Mouse (Mus musculus): ENCODE data around the gene Btnl10.
"Not testable (repeated sequence)": the region's sequence is repeated elsewhere in the genome, so short reads cannot be mapped to it uniquely, and the experiment has no call there.

Gene Btnl10

DNA sequence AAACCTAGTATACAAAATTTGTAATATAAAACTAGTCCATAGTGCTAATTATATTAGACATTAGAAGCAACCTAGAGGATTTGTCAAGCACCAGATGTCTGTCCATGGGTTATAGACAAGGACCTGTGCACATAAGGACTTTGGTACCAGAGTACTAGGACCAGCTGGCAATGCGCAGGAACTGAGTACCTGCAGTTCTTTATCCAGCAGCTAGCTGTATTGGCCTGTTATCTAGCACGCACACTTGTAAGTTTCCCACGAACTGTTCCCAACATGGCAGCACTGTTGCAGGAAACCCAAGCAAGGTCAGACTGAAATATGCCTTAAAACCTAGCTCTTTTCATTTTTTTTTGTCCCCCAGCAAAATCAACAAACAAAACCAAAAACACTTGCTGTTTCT, 12.5 kb downstream of the Btnl10 start:
- DNase-seq (ENCODE audit: low spot score), result no peak

DNA sequence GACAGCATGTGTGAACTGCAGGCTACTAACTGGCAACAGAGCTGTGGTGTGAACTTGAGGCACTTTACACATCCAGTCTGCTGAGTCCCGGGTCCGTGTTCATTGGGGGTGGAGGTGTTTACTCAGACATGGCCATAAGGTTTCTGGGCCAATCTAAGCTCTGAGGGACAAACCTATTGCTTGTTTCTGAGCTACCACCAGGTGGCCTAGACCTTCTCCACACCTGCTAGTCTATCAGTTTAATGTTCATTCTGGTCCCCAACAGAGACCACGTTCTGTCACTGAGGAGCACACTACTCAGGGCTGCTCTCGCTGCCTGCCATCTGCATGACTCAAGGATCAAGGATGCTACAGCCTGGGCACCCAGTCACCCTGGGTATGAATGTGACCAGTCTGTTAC, 13.9 kb downstream of the Btnl10 start:
- DNase-seq (ENCODE audit: low spot score), result no peak

DNA sequence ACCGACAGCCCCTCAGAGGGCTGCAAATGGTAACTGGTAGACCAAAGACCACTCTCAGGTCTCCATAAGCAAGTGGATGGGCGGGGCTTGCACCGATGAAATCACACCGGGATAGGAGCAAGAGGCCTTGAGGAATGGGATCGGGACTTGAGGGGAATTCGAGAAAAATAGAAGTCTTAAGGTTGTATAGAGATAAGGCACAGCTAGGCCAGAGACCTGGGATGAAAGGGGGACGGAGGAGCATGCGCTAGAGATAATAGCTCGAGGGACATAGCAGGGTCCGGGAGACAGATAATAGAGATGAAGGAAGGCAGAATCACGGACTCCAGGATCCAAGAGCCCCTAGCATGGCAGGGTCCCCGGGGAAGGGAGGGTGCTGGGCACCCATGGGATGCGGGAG, 20.2 kb downstream of the Btnl10 start:
- DNase-seq (ENCODE audit: low spot score), result peak; percentile 67

DNA sequence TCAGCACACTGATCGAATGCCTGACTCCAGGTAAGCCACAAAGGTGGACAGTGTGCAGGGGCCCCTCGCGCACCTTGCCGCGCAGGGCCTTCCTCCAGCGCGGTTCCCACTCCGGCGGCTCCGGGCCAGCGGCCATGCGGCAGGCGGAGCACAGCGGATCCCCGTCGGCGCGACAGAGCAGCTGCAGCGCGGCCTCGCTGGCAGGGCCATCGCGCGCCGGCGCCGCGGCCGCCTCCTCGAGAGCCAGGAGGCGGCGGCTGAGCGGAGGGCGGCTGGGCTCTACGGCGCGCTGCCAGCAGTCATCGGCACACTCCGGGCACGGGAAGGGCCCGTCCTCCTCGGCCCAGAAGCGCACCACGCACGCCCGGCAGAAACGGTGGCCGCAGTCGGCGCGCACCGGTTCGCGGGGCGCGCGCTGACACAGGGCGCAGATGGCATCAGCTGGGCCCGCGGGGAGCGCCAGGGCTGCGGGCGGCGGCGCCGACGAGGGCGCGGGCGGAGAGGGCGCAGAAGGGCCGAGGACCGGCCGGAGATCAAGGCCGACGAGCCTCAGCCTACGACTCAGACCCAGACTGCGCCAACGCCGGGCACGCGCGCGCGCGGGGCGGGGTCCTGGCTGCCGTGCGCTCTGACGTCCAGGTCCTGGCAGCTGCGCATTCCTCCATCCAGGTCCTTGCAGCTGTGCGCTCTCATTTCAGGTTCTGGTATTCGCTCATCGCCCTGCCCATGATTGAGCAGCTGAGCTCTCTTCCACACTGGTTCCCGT, 20.8 kb downstream of the Btnl10 start, which contains the start of gene Rnf187:
Gene Rnf187 (minus strand): TSS at position 595 of the 766 bp plus-strand sequence.
- DNase-seq (ENCODE audit: low spot score), result peak; percentile 93

DNA sequence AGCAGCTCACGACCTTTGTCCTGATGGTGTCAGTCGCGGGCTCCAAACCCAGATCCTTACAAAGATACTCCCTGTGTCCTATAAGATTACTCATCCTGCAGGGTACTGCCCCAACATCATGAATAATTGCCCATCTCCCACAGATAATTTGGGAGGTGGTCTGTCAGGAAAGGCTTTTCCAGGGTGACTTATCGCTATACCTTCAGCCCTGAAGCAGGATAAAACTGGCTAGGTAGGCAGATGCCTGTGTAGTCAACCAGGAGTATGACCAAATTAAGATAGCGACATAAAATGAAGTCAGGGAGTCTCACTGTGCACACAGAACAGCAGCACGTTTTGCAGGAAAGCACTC, 21.4 kb downstream of the Btnl10 start:
- no peak for DNase-seq (ENCODE audit: low spot score)

DNA sequence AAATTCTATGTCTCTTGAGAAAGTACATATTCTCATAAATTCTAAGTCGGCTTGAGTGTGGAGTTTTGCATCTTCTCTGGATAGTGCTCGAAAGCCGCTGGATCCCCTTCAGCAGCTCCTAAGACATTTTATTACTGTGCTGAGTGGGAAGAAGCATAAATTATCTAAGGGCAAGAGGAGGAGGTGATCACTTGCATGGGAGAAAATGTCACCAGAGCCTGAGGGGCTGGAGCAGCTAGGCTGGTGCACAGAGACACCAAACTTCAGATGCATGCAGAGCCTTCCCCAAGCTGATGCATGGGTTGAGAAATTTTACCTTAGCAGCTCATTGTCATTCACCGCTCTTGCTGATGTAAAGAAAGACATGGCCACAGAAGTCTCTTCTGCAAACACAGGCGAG, 26.4 kb downstream of the Btnl10 start:
- DNase-seq (ENCODE audit: low spot score), result no peak

DNA sequence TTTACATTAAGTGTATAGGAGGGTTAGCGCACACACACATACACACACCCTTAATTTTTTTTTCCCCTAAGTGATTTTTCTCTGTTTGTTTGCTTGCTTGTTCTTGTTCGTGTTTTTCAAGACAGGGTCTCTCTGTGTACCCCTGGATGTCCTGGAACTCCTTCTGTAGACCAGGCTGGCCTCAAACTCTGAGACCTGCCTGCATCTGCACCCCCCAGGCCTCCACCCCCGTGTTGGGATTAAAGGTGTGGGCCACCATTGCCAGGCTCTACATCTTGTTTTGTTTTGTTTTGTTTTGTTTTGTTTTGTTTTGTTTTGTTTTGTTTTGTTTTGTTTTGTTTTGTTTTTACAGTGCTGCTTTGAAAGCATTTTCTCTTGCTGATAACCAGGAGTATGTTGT, 29.6 kb downstream of the Btnl10 start:
- no peak for DNase-seq (ENCODE audit: low spot score)

DNA sequence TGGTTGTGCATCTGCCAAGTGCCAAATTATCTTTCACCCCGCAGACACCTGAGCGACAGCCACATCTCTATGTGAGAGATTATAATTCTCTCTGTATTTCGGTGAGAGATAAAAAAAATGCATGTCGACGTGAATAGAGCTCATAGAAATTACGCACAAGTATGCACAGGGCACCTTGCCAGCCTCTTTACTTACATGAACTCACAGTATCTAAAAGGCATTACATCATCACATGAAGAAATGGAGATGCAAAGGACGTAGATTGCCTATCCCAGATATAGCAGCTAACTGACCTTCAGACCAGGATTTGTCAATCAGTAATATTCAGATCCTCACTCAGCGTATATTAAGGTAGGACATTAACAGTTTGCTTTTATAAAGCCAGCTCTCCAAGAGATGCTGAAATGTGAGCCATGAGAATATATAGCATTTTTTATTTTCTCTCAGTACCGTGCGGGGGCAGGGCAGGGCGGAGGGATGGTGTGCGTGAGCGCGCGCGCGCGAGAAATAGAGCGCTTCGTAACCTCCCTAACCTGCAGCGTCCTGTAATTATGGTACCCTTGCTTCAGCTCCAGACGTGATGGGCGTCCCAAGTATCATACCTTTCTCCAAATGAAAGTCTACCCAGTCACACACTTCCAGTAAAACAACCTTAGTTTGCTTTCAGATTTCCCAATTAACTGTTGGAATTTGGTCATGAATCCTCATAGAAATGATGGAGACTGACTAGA, 30.3 kb downstream of the Btnl10 start:
- DNase-seq (ENCODE audit: low spot score), result peak; percentile 60

DNA sequence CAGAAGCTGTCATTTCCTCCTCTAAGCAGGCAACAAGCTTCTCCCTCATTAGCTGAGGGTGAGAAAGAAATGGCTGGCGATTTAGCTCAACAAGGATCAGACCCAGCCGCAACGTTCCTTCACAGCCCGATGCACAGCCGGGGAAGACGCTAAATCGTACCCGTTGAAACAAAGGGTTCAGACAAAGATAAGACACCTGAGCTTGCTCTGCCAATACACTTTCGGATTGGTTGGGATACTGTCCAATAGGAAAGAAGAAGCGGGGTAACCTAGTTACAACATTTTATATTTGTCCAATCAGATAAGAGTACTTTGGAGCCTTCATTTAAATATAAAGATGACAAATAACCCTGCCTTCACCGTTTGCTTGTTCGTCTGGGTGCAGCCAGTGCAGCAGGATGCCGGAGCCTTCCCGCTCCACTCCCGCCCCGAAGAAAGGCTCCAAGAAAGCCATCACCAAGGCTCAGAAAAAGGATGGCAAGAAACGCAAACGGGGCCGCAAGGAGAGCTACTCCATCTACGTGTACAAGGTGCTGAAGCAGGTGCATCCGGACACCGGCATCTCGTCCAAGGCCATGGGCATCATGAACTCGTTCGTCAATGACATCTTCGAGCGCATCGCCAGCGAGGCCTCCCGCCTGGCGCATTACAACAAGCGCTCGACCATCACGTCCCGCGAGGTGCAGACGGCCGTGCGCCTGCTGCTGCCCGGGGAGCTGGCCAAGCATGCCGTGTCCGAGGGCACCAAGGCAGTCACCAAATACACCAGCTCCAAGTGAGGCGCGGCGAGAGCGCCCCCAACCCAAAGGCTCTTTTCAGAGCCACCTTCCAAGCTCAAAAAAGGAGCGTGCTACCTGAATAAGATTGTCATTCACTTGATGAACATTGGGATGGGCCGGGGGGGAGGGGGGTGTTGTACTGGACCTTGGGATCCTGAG, 31.1 kb downstream of the Btnl10 start, which contains the start of gene Hist3h2ba:
Gene Hist3h2ba (plus strand): TSS at position 379 of the 938 bp plus-strand sequence.
- DNase-seq (ENCODE audit: low spot score), result peak; percentile 89

DNA sequence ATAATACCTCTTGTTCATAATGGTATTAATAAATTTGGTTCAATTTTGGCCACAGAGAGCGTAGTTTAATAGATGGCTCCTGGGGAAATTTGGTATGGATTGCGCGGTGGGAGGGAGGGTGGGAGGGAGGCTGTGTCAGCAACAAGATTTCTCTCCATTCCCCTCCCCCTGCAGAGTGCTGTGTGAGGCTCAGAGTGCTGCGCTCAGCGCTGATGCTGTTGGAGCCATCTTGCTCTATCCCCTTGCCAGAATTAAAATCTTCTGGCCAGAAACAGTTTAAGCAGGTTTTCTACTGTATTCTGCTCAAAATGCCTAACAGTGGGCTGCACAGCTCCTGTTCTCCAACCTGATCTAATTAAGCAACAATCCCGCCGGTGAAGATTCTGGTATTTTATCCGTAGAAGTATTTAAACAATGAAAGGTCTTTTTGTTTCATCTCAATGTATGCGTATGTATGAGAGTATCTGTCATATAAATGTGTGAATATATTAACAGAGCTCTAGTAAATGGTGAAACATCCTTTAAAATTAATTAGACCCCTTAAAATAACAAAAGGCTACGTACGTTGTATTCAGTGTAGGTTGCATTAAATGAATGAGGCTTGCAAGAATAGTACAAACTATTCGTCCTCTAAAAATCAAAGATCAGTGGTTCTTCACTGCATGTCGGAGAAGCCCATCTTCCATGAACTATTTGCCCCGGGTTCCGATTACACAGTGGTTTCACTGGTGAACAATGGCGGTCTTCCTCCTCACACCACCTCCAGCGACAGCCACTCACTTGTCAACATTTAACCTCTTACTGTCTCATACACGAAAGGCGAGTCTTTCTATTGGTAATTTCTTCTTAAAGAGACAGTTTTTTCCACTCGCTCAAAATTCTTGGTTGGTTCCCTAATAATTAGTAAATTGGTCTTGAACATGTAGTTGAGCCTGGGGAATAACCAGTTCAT, 32.0 kb downstream of the Btnl10 start:
- DNase-seq (ENCODE audit: low spot score), result peak; percentile 71

DNA sequence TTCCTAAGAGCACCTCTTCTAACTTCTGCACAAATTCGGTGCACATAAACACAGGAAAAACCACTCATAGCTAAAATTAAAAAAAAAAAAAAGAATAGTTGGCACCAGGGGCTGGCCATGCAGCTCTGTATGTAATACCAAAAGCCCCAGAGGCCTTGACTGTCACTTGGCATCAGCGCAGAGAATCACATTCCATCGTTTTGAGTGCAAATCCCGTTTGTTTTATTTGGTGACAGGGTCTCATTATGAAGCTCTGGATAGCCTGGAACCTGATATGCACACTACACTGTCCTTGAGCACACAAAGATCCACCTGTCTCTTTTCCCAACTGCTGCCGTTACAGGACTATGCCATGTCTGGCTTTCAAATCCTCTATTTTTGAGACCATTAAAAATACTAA, 33.5 kb downstream of the Btnl10 start:
- no peak for DNase-seq (ENCODE audit: low spot score)

DNA sequence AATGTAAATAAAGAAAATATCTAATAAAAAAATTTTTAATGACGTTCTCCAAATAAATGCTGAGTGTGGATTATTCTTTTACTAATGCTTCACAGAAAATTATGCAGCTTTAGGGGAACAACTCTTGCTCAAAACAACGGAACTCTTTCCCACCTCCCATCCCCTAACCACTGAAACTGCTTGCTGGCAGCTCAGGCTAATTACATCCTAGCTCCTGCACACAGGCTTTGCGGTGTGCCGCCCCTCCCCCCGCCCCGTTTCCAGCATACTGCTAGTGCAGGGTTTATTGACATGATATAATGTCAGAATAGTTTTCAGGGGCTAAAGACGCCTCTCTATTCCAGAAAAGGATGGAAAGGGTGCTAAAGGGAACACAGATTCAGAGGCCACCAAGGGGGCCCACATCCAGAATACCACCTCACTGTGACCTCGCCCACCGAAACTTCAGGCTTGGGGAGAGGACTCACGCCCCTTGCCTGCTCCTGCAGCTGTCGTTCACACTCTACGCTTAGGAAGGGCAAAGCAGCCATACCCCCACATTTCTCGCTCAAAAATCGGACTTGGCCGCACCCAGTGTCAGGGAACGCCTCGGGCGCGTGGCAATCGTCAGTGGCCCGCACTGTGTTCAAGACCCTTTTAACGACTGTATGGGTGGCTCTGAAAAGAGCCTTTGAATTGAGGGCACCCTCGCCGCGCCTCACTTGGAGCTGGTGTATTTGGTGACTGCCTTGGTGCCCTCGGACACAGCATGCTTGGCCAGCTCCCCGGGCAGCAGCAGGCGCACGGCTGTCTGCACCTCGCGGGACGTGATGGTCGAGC, 35.9 kb downstream of the Btnl10 start:
- no peak for DNase-seq (ENCODE audit: low spot score)

DNA sequence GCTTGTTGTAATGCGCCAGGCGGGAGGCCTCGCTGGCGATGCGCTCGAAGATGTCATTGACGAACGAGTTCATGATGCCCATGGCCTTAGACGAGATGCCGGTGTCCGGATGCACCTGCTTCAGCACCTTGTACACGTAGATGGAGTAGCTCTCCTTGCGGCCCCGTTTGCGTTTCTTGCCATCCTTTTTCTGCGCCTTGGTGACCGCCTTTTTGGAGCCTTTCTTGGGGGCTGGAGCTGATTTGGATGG, 36.4 kb downstream of the Btnl10 start:
- not testable (repeated sequence) for DNase-seq (ENCODE audit: low spot score)

DNA sequence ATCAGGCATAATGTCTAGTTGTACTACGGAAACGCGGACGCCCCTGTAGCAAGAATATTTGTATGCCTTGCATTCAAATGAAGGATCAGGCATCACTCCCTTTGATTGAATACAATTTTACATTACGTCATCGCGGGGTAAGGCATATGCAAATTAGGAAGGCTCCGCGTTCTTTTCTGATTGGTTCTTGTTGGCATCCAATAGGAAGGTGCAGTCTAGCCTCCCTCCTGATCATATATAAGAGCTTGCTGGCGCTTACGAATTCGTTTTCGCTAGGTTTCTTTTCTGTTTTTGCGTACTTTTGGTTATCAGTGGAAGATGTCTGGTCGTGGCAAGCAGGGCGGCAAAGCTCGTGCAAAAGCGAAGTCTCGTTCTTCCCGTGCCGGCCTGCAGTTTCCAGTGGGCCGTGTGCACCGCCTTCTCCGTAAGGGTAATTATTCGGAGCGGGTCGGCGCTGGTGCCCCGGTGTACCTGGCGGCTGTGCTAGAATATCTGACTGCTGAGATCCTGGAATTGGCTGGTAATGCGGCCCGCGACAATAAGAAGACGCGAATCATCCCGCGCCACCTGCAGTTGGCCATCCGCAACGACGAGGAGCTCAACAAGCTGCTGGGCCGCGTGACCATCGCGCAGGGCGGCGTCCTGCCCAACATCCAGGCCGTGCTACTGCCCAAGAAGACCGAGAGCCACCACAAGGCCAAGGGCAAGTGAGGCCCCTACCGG, 36.9 kb downstream of the Btnl10 start, which contains the start of the genes Hist3h2a and Trim17:
Gene Hist3h2a (plus strand): TSS at position 266 of the 723 bp plus-strand sequence.
Gene Trim17 (plus strand): TSS at position 266 of the 723 bp plus-strand sequence.
- DNase-seq (ENCODE audit: low spot score), result peak; percentile 94

DNA sequence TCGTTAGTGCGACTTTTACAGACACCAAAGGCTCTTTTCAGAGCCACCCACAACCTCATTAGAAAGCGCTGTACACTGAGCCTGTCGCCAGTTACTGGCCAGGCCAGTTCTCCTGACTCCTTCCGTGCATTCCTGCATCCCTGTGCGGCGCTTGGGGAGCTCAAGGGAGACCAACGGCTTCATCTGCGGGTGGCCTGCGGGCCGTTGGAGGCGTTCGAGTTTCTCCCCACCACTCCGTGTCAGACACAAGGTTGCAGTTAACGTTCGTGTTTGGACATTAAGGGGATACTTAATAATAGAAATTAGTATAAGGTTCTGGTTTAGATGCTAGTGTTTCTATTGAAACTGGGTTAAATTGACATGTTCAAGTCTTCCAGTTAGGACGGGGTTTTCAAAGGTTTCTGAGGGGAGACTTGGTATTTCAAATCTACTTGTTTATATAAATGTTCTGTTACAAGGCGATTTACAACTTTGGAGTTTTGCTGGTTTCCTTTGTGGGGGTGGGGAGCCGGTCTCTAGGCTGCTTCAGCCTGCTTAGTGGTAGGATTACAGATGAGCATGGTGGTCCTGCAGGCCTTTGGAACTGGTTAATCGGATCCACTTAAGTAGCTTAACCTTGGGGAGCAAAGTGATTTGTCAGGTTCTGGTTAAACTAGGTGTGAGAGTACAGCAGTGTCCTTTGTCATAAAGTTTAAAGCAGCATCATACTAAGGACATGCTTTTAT, 37.6 kb downstream of the Btnl10 start:
- peak; percentile 61 for DNase-seq (ENCODE audit: low spot score)

DNA sequence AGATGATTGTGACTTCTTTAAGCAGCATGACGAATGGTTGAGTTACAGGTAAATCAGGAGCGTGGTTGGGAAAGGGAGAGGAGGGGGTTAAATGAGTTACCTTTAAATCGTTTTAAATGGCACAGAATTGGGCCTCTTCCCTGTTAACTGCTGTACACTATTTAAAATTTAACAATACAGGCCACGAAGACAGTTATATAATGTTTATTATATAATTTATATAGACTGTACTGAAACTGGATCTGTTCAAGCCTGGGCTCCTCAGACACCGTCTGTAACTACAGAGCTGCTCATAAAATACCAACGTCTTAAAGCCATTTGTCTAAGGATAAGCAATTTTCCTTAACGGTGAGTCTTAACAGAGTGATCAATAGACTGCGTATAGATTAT, 38.2 kb downstream of the Btnl10 start:
- no peak for DNase-seq (ENCODE audit: low spot score)

DNA sequence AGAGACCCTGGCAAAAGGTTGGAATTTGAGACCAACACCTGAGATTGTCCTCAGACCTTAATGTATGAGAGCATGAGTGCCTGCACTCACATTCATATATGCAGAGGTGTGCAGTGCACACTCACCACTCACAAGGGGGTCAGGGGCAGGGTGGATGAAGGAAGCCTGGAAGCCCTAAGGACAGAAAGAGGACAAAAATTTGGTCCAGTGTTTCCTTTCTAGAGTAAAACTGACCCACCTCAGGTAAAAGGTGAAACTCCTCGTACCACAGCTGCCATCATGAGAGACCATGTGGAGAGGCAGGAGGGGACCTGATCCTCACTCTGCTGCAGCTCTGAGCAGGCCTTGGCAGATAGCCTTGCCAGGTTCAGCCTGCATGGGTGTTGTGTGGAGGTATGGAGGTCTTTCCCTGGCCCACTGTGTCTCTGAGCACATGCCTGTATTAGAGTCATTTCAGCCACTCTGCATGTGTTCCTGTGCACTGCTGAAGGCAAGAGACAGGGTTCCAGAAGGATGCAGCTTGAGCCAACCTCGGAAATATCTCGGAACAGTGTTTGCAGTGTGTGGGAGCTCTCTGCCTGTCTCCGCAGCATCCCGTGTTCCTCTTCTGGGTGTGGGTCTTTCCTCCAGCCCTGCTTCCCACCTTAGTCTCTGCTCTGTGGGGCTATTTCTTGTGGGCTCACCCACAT, 39.7 kb downstream of the Btnl10 start:
- no peak for DNase-seq (ENCODE audit: low spot score)

DNA sequence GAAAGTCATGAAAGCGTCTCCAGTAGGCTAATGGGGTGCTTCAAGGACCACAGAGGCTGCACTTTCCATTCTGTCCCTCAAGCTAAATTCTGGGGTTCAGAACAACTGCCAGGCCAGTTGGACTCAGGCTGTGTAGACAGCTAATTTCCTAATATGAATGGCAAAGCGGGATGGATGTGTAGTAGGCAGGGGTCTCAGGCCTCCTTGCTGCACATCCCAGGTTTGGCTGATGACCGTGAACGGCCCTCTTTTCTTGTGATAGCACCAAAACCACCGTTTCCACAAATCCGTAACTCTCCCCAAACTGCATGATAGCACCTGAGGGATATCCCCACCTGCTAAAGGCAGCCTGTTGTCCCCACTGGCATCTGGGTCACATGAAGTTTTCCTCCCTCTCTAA, 40.8 kb downstream of the Btnl10 start:
- no peak for DNase-seq (ENCODE audit: low spot score)

Measured in testis, postnatal 14 days (tissue).